Comparison of ENCODE assay signal across 8 mouse cellular contexts in genomic region chr2:34799357-34800256, GRCm38 (mm10). TPM values are rescaled to one million over a fixed set of nuclear protein-coding genes. Genes with fewer than 3 reads are reported as not detected.
DNase-seq lines count a peak whose midpoint lies in the region; ATAC-seq and TF ChIP-seq lines count a peak whose summit lies in the region.

TSS of gene Rabepk (minus strand) at chr2:34799912.

- H3K27me3 ChIP-seq in forebrain, embryonic 12.5 days, result no peaks in the 10 kb centered on the region
- no peaks in the 10 kb centered on the region for H3K27me3 ChIP-seq in heart, embryonic 16.5 days (ENCODE audit: control insufficient read depth, insufficient read depth, low read length)
- H3K27me3 ChIP-seq in liver, postnatal 0 days (ENCODE audit: insufficient read depth, low read length), result no peaks in the 10 kb centered on the region
- H3K27me3 ChIP-seq in neural tube, embryonic 13.5 days, result no peaks in the 10 kb centered on the region

- H3K27ac ChIP-seq in forebrain, embryonic 12.5 days, result no peak within 1 kb of the TSS
- H3K27ac ChIP-seq in heart, embryonic 16.5 days (ENCODE audit: low read length), result peak within 1 kb of the TSS; percentile 78
- peak within 1 kb of the TSS; percentile 92 for H3K27ac ChIP-seq in liver, postnatal 0 days (ENCODE audit: low read depth)
- H3K27ac ChIP-seq in neural tube, embryonic 13.5 days (replicated peaks), result no peak within 1 kb of the TSS

- H3K9ac ChIP-seq in forebrain, embryonic 12.5 days, result peak within 1 kb of the TSS; percentile 59
- H3K9ac ChIP-seq in heart, embryonic 16.5 days (ENCODE audit: low read length), result peak within 1 kb of the TSS; percentile 89
- H3K9ac ChIP-seq in liver, postnatal 0 days (replicated peaks), result peak within 1 kb of the TSS; percentile 78
- peak within 1 kb of the TSS; percentile 74 for H3K9ac ChIP-seq in neural tube, embryonic 13.5 days

- 5% methylated on average over 44 of the region's 44 CpGs for WGBS in forebrain, embryonic 12.5 days
- WGBS in heart, embryonic 16.5 days, result 2% methylated on average over 44 of the region's 44 CpGs
- 2% methylated on average over 44 of the region's 44 CpGs for WGBS in liver, postnatal 0 days (ENCODE audit: insufficient replicate concordance)
- 5% methylated on average over 44 of the region's 44 CpGs for WGBS in neural tube, embryonic 13.5 days

- H3K4me3 ChIP-seq in forebrain, embryonic 12.5 days (replicated peaks), result peak within 1 kb of the TSS; percentile 67
- peak within 1 kb of the TSS; percentile 86 for H3K4me3 ChIP-seq in heart, embryonic 16.5 days (ENCODE audit: low read length)
- peak within 1 kb of the TSS; percentile 80 for H3K4me3 ChIP-seq in liver, postnatal 0 days (ENCODE audit: low read depth, low read length)
- H3K4me3 ChIP-seq in neural tube, embryonic 13.5 days, result peak within 1 kb of the TSS; percentile 61

- DNase-seq in ES-CJ7 (ENCODE audit: low read depth, low spot score), result peak; percentile 86
- DNase-seq in c-Kit-positive CD71-positive TER-119-positive erythroid progenitor cells, embryonic 14.5 days (ENCODE audit: low spot score), result peak; percentile 87
- peak; percentile 91 to 94 for DNase-seq in kidney, postnatal 36 days
- DNase-seq in liver, postnatal 0 days, result peak; percentile 91
- peak; percentile 72 for DNase-seq in telencephalon, adult 2 months (ENCODE audit: low read depth, low spot score)

- peak; percentile 59 for ATAC-seq in forebrain, embryonic 12.5 days (ENCODE audit: low FRiP score)
- peak; percentile 75 for ATAC-seq in heart, embryonic 16.5 days (replicated peaks; ENCODE audit: extremely low read depth, insufficient read depth, low FRiP score)
- peak; percentile 71 for ATAC-seq in liver, postnatal 0 days
- ATAC-seq in neural tube, embryonic 13.5 days (ENCODE audit: low read depth), result peak; percentile 45

- no peak for TF ChIP-seq CTCF in liver, postnatal 0 days (IDR thresholded peaks at IDR 0.05; ENCODE audit: low read depth)

- H3K4me1 ChIP-seq in forebrain, embryonic 12.5 days, result peaks cover 17% of the 10 kb centered on the region
- peaks cover 27% of the 10 kb centered on the region for H3K4me1 ChIP-seq in heart, embryonic 16.5 days (ENCODE audit: control insufficient read depth, insufficient read depth, low read length)
- peaks cover 24% of the 10 kb centered on the region for H3K4me1 ChIP-seq in liver, postnatal 0 days (ENCODE audit: insufficient read depth)
- peaks cover 26% of the 10 kb centered on the region for H3K4me1 ChIP-seq in neural tube, embryonic 13.5 days (replicated peaks)

- peaks cover 9% of the 10 kb centered on the region; the same call in 1 of the 2 replicates for H3K36me3 ChIP-seq in forebrain, embryonic 12.5 days (replicated peaks)
- H3K36me3 ChIP-seq in heart, embryonic 16.5 days (ENCODE audit: control insufficient read depth, insufficient read depth), result peaks cover 9% of the 10 kb centered on the region
- peaks cover 15% of the 10 kb centered on the region for H3K36me3 ChIP-seq in liver, postnatal 0 days (replicated peaks; ENCODE audit: insufficient read depth, low read length)
- peaks cover 5% of the 10 kb centered on the region; the same call in 1 of the 2 replicates for H3K36me3 ChIP-seq in neural tube, embryonic 13.5 days

- TF ChIP-seq EP300 in liver, postnatal 0 days (IDR thresholded peaks at IDR 0.05; ENCODE audit: low read depth), result no peak; the same call in 1 of the 2 replicates

- H3K9me3 ChIP-seq in forebrain, embryonic 12.5 days, result no peaks in the 10 kb centered on the region
- no peaks in the 10 kb centered on the region for H3K9me3 ChIP-seq in heart, embryonic 16.5 days (replicated peaks; ENCODE audit: control insufficient read depth, low read length)
- H3K9me3 ChIP-seq in liver, postnatal 0 days (ENCODE audit: low read length), result no peaks in the 10 kb centered on the region
- no peaks in the 10 kb centered on the region for H3K9me3 ChIP-seq in neural tube, embryonic 13.5 days

- H3K4me2 ChIP-seq in forebrain, embryonic 12.5 days, result peak within 1 kb of the TSS; percentile 74
- peak within 1 kb of the TSS; percentile 94 for H3K4me2 ChIP-seq in heart, embryonic 16.5 days (ENCODE audit: low read depth, low read length)
- H3K4me2 ChIP-seq in liver, postnatal 0 days (ENCODE audit: low read depth, low read length), result peak within 1 kb of the TSS; percentile 83
- H3K4me2 ChIP-seq in neural tube, embryonic 13.5 days, result peak within 1 kb of the TSS; percentile 77

RNA-seq across cellular contexts. Expression of gene Rabepk, which starts in this region (rescaled TPM):
- 23.3 and 23.4 TPM in 2 replicates for polyA plus RNA-seq in forebrain, embryonic 12.5 days (2016; fragmentation: Nextera tagmentation; extraction: Ambion mirVana)
- 26.3 and 26.9 TPM in 2 replicates for polyA plus RNA-seq in heart, embryonic 16.5 days (2015; fragmentation: Nextera tagmentation; extraction: Ambion mirVana)
- 17.0 and 20.4 TPM in 2 replicates for polyA plus RNA-seq in liver, postnatal 0 days (2015; fragmentation: Nextera tagmentation; extraction: Ambion mirVana)
- 25.7 and 27.1 TPM in 2 replicates for polyA plus RNA-seq in neural tube, embryonic 13.5 days (2015; fragmentation: Nextera tagmentation; extraction: Ambion mirVana)

Comparison
In these comparisons a context has a peak if more than half of its experiments do, and no peak if none do; other contexts are left out.
1. H3K27ac ChIP-seq: peak in heart, embryonic 16.5 days (single experiment) and liver, postnatal 0 days (single experiment); none in forebrain, embryonic 12.5 days (single experiment) and neural tube, embryonic 13.5 days (single experiment).
2. Peak in every context shown above with its lines, with median percentiles within 50 percentile points of each other: DNase-seq, ATAC-seq, H3K4me2 ChIP-seq, H3K4me3 ChIP-seq and H3K9ac ChIP-seq.